Mouse (Mus musculus) adrenal gland, postnatal 4 days (tissue): Measurements from ENCODE around the gene Olfr136. TPM values are rescaled to one million over a fixed set of nuclear protein-coding genes. Genes with fewer than 3 reads are reported as not detected.

Source experiments
- DNase-seq, 2 experiments: peaks; one replicate each; pipeline ENCODE4 v3.0.0; 2021 to 2022; ENCODE audit warnings: low spot score in 2 of 2, mixed read lengths in 2 of 2
- long read RNA-seq, 2 experiments: library from polyadenylated mRNA; stranded (forward); transcript quantifications; one replicate each; pipeline ENCODE4 v2.0.0; 2021
- total RNA-seq, 2 experiments: library from RNA; stranded (reverse); gene quantifications; 2 replicates each; pipeline ENCODE4 v1.2.3; 2021

Gene Olfr136
- not detected for total RNA-seq
- long read RNA-seq, experiment 1 = 0 reads
- long read RNA-seq, experiment 2 = 0 reads

GRCm38 (mm10) chr17:38329531-38329930 is at the start of gene Olfr136:
Gene Olfr136 (plus strand): TSS chr17:38329831.
- DNase-seq = no peak

- no peak for DNase-seq
Measured at GRCm38 (mm10) chr17:38307470-38307869, 22.2 kb upstream of the Olfr136 start, which contains the start of gene Olfr137. Gene Olfr137 (minus strand): TSS chr17:38307570.

Other genes starting within 250 kb of the Olfr136 start
- not detected for gene Olfr131, start 241.1 kb upstream of the Olfr136 start, total RNA-seq
- gene Olfr132, start 195.3 kb upstream of the Olfr136 start, total RNA-seq = not detected
- gene Olfr133, start 184.6 kb upstream of the Olfr136 start, total RNA-seq = not detected
- not detected for gene Olfr134, start 158.4 kb upstream of the Olfr136 start, total RNA-seq
- not detected for gene Olfr135, start 125.5 kb upstream of the Olfr136 start, total RNA-seq
- gene Olfr138, start 68.8 kb upstream of the Olfr136 start, total RNA-seq = not detected
- not detected for gene Olfr137, start 22.3 kb upstream of the Olfr136 start, total RNA-seq
- gene Esp36, start 90.4 kb downstream of the Olfr136 start, total RNA-seq = not detected
- not detected for gene Esp34, start 224.4 kb downstream of the Olfr136 start, total RNA-seq